Mouse (Mus musculus) thymus, adult 2 months (tissue): ENCODE measurements around the gene Galnt10.

Experiments
- CTCF ChIP-seq: fragments of 200-500 bp; IDR thresholded peaks from 2 replicates; pipeline ENCODE4 v1.5.1; 2012; ENCODE audit warnings: mild to moderate bottlenecking, control low read depth, low read length, moderate library complexity, borderline replicate concordance; ENCODE audit not compliant: control insufficient read depth, poor library complexity, insufficient read depth; ENCODE audit errors: extremely low read depth
- POLR2A ChIP-seq: fragments of 200-500 bp; IDR thresholded peaks from 2 replicates; pipeline ENCODE4 v1.6.1; 2012; ENCODE audit warnings: mild to moderate bottlenecking, low read length, control low read depth, moderate library complexity; ENCODE audit not compliant: control insufficient read depth, poor library complexity, insufficient read depth; ENCODE audit errors: extremely low read depth

DNA sequence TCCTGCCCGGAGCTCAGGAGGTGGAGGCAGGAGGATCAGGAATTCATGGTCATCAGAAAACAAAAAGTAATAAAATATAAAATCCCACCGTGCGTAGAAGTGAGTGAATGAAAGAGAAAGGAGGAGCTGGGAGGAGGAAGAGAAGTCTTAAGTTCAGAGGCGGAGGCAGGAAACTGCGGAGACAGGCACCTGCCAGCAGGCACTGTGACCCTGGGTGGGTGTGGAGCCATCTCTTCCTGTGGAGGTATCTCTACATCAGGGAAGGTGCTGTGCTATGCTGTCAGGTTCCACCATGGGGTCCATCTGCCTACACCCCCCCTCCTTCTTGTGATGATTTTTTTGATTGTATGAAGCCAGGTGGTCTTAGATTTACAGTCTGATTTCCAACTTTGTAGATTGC, 19.5 kb downstream of the Galnt10 start:
- TF ChIP-seq CTCF, result no peak
- no peak for TF ChIP-seq POLR2A
